Mouse (Mus musculus) forebrain, postnatal 0 days (tissue): ENCODE measurements around the gene Dscaml1. TPM values are rescaled to one million over a fixed set of nuclear protein-coding genes. Genes with fewer than 3 reads are reported as not detected.

Experiments
- ATAC-seq: fragments of 200-750 bp; cut with Nextera tagmentation; 2 replicates; pipeline ENCODE4 v1.8.0; 2017; ENCODE audit warnings: mild to moderate bottlenecking, moderate library complexity
- DNase-seq: peaks from one replicate; pipeline ENCODE4 v3.0.0-alpha.2; 2015
- H3K27ac ChIP-seq: fragments of 300-500 bp; sonication (generic); 2 replicates; pipeline ENCODE4 v1.5.1; 2014; ENCODE audit warnings: low read depth, mild to moderate bottlenecking, antibody characterized with exemption, low read length, moderate library complexity, mixed read lengths
- H3K27me3 ChIP-seq: fragments of 300-500 bp; sonication (generic); 2 replicates; pipeline ENCODE4 v1.6.1; 2014; ENCODE audit warnings: mild to moderate bottlenecking, low read length, mixed read lengths; ENCODE audit not compliant: insufficient read depth
- H3K36me3 ChIP-seq: fragments of 300-500 bp; sonication (generic); 2 replicates; pipeline ENCODE4 v1.6.1; 2014; ENCODE audit warnings: mild to moderate bottlenecking, moderate library complexity; ENCODE audit not compliant: insufficient read depth
- H3K4me1 ChIP-seq: fragments of 300-500 bp; sonication (generic); 2 replicates; pipeline ENCODE4 v1.6.1; 2014; ENCODE audit warnings: antibody characterized with exemption; ENCODE audit not compliant: insufficient read depth
- H3K4me2 ChIP-seq: fragments of 300-500 bp; sonication (generic); 2 replicates; pipeline ENCODE4 v1.6.1; 2014; ENCODE audit warnings: low read depth, mild to moderate bottlenecking, moderate library complexity
- H3K4me3 ChIP-seq: fragments of 300-500 bp; sonication (generic); 2 replicates; pipeline ENCODE4 v1.5.1; 2014; ENCODE audit warnings: low read depth, low read length, mixed read lengths
- H3K9ac ChIP-seq: fragments of 300-500 bp; sonication (generic); 2 replicates; pipeline ENCODE4 v1.6.1; 2014; ENCODE audit warnings: mild to moderate bottlenecking
- H3K9me3 ChIP-seq: fragments of 300-500 bp; sonication (generic); 2 replicates; pipeline ENCODE4 v1.6.1; 2016; ENCODE audit warnings: low read length
- CTCF ChIP-seq: sonication (generic); IDR thresholded peaks from 2 replicates; pipeline ENCODE4 v1.5.1; 2016; ENCODE audit warnings: antibody characterized with exemption, control low read depth, low read depth
- WGBS: fragments of 180-500 bp; shearing (Covaris S2); extraction: QIAGEN DNeasy Blood & Tissue Kit; methylation state at CpG from one replicate; pipeline ENCODE4 v1.1.7; 2014; 5-methylcytosine and 5-hydroxymethylcytosine counted together
- polyA plus RNA-seq: library from polyadenylated mRNA; unstranded; fragments of >200 nt; fragmentation: Nextera tagmentation; extraction: Ambion mirVana; gene quantifications from 2 replicates; pipeline ENCODE4 v1.2.1, GENCODE M21; 2015
- total RNA-seq: library from RNA; depleted of rRNA; stranded (reverse); fragments of >200 nt; gene quantifications from 2 replicates; pipeline ENCODE4 v1.2.3, GENCODE M21; 2014

Gene Dscaml1
- total and polyA plus RNA-seq, 2 experiments from 2014 or later: 19.6 to 42.6 TPM

DNA sequence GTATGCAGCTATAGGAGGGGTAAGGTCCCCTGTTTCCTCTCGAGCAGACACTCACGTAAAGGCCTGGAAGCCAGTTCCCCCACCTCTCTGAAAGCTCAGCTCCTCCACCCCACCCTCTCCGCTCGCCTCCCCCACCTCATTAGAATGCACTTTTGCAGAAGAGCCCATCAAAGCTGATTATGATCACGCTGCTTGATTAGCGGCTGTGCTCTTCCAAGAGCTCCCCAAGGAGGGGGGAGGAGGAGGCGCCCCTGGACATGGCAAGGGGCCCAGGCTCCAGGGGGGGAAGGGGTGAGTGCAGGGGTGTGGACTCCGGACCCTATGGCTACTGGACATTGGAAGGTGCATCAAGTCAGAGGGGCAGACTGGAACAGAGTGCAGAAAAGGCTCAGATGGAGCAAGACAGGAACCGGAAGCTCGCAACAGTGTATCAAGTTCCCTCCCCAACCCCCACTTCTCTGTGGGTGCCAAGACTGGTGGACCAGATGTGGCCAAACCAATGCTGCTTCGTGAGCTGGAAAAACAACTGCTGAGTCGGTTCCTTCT is 250.9 kb downstream of the Dscaml1 start:
- peaks cover 6% of the 10 kb centered on the region; the same call in 1 of the 2 replicates for H3K36me3 ChIP-seq
- H3K9ac ChIP-seq: peak overlapping the region; percentile 22; the same call in 1 of the 2 replicates
- H3K4me2 ChIP-seq: no peak overlapping the region
- DNase-seq: peak; percentile 76
- TF ChIP-seq CTCF: no peak
- WGBS: 8% methylated on average over 11 of the region's 12 CpGs
- no peaks in the 10 kb centered on the region for H3K27me3 ChIP-seq
- peak; percentile 69 for ATAC-seq
- H3K4me3 ChIP-seq: no peak overlapping the region
- H3K9me3 ChIP-seq: no peaks in the 10 kb centered on the region
- H3K27ac ChIP-seq: peak overlapping the region; percentile 86
- peaks cover 44% of the 10 kb centered on the region for H3K4me1 ChIP-seq

- WGBS: 28% methylated on average over 8 of the region's 8 CpGs
- H3K36me3 ChIP-seq: peaks cover 6% of the 10 kb centered on the region; the same call in 1 of the 2 replicates
- H3K4me3 ChIP-seq: no peak overlapping the region
- DNase-seq (peak; percentile 47), ATAC-seq (peak; percentile 13)
- H3K27me3 ChIP-seq: no peaks in the 10 kb centered on the region
- no peak overlapping the region for H3K4me2 ChIP-seq
- no peak overlapping the region; the same call in 1 of the 2 replicates for H3K9ac ChIP-seq
- no peaks in the 10 kb centered on the region for H3K9me3 ChIP-seq
- peaks cover 44% of the 10 kb centered on the region for H3K4me1 ChIP-seq
- peak overlapping the region; percentile 86 for H3K27ac ChIP-seq
- no peak for TF ChIP-seq CTCF
These were observed 251.7 kb downstream of the Dscaml1 start for GRCm38 (mm10) chr9:45677952-45678663.

- 45% methylated on average over 4 of the region's 4 CpGs for WGBS
- TF ChIP-seq CTCF: no peak
- DNase-seq: peak; percentile 60
- Histone ChIP-seq H3K27ac (peak overlapping the region; percentile 86), H3K9me3 (no peaks in the 10 kb centered on the region), H3K27me3 (no peaks in the 10 kb centered on the region), H3K4me3 (no peak overlapping the region), H3K4me2 (no peak overlapping the region), H3K36me3 (peaks cover 8% of the 10 kb centered on the region; the same call in 1 of the 2 replicates), H3K9ac (no peak overlapping the region), H3K4me1 (peaks cover 44% of the 10 kb centered on the region)
- ATAC-seq: peak; percentile 44
These were observed 252.2 kb downstream of the Dscaml1 start for GRCm38 (mm10) chr9:45678664-45679026.

DNA sequence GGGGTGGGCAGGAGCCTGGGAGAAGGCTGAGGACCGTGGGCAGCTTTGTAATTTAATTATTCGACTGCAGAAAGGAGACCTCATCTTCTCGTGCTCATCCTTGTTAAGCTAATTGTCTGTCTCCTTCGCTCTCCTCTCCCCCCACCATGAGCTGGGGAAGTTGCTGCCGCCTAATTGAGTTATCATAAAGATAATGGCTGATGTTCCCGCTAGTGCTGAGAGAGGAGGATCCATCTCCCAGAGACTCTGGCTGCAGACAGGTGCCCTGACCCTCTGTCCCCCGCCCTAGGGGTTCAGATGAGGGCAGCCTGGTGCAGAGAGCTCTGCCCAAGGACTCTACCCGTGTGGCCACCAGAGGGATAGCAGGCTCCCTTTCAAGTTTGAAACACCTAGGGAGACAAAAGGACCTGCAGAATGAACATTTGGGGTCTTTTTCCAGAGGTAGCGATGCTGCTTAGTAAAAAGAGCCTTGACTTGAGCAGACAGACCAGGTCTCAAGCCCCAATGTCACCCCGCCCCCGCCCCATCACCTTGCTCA is 256.1 kb downstream of the Dscaml1 start:
- Histone ChIP-seq H3K36me3 (peaks cover 36% of the 10 kb centered on the region), H3K9me3 (no peaks in the 10 kb centered on the region), H3K4me3 (no peak overlapping the region), H3K27ac (no peak overlapping the region), H3K9ac (no peak overlapping the region), H3K27me3 (no peaks in the 10 kb centered on the region), H3K4me2 (no peak overlapping the region), H3K4me1 (peaks cover 24% of the 10 kb centered on the region)
- DNase-seq: no peak
- TF ChIP-seq CTCF: peak; percentile 43; the same call in 1 of the 2 replicates
- ATAC-seq: no peak
- WGBS: 52% methylated on average over 11 of the region's 11 CpGs

DNA sequence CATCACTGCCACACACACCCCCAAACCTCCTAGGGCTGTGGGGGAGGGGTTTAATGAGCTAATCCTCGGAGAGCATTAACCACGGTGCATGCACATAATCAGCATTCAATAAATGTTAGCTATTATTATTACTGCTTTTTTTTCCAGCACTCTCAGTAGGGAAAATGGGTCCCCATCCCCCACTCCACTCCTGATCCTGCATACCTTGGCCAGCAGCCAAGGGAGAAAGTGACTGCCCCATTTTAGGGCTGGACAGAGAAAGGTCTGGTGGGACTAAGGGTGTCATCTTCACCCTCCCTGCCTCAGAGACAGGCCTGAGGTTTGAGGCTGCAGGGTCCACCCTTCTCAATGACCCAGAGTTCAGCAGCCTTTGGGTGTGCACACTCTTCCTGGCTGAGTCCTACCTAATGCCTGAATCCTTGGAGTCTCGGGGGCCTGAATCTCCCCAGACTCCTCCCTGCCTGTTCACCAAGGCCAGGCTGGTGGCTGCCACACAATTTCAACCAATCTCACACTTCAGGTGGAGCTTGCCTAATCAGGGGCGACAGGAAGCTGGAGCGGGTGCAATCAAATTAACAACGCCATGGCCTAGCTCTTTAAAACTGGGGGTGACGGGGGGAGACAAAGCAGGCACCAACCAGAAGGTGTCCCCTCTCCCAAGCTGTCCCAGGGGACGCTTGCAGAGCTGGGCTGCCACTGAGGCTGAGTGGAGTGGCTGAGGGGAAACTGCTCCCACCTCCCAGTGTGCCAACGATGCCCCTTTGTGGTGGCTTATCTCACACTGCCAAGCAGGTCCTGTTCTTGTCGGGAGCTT is 267.2 kb downstream of the Dscaml1 start:
- H3K4me2 ChIP-seq: no peak overlapping the region
- H3K4me3 ChIP-seq: no peak overlapping the region
- peak; percentile 86 for ATAC-seq
- no peaks in the 10 kb centered on the region for H3K27me3 ChIP-seq
- TF ChIP-seq CTCF: peak; percentile 53
- H3K27ac ChIP-seq: peak overlapping the region; percentile 64; the same call in 1 of the 2 replicates
- DNase-seq: peak; percentile 63
- WGBS: 9% methylated on average over 10 of the region's 10 CpGs
- 0 out of 2 replicates have a peak overlapping the region, but pooled peaks have one; percentile 15 for H3K9ac ChIP-seq
- H3K36me3 ChIP-seq: peaks cover 16% of the 10 kb centered on the region; the same call in 1 of the 2 replicates
- H3K4me1 ChIP-seq: no peaks in the 10 kb centered on the region; the same call in 1 of the 2 replicates
- no peaks in the 10 kb centered on the region for H3K9me3 ChIP-seq

DNA sequence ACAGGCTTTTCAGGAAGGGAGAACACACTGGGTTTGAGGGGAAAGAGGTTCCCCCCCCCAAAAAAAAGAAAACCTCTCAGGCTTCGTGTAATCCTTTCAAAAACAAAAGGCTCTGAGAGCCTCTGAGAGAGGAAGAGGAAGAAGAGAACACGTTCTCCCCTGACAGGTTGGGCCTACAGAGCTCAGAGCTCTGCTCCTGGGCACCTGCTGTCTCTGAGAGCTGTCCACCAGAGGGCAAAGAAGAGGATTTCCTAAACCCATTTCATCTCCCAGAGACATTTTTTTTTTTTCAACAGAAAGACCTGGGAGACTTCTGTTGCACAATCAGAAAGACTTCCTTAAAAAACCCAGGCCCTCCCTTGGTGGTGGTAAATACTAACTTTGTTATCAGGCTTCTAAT is 267.8 kb downstream of the Dscaml1 start:
- DNase-seq (no peak), ATAC-seq (peak; percentile 16; the same call in 1 of the 2 replicates)
- Histone ChIP-seq H3K4me3 (no peak overlapping the region), H3K27ac (peak overlapping the region; percentile 64; the same call in 1 of the 2 replicates), H3K4me2 (no peak overlapping the region), H3K9ac (0 out of 2 replicates have a peak overlapping the region, but pooled peaks have one; percentile 15), H3K9me3 (no peaks in the 10 kb centered on the region), H3K27me3 (no peaks in the 10 kb centered on the region), H3K36me3 (peaks cover 11% of the 10 kb centered on the region; the same call in 1 of the 2 replicates), H3K4me1 (no peaks in the 10 kb centered on the region; the same call in 1 of the 2 replicates)
- no peak for TF ChIP-seq CTCF
- WGBS: 5% methylated on average over 2 of the region's 2 CpGs
